Mouse (Mus musculus): ENCODE measurements around the gene Hnrnpl. TPM values are rescaled to one million over a fixed set of nuclear protein-coding genes. Genes with fewer than 3 reads are reported as not detected.
A peak's percentile ranks its signal among the peaks of the same experiment; 100 is the strongest.

The Hnrnpl gene
- polyA plus RNA-seq, 1 experiment from 2014 or later = 425 TPM

DNA sequence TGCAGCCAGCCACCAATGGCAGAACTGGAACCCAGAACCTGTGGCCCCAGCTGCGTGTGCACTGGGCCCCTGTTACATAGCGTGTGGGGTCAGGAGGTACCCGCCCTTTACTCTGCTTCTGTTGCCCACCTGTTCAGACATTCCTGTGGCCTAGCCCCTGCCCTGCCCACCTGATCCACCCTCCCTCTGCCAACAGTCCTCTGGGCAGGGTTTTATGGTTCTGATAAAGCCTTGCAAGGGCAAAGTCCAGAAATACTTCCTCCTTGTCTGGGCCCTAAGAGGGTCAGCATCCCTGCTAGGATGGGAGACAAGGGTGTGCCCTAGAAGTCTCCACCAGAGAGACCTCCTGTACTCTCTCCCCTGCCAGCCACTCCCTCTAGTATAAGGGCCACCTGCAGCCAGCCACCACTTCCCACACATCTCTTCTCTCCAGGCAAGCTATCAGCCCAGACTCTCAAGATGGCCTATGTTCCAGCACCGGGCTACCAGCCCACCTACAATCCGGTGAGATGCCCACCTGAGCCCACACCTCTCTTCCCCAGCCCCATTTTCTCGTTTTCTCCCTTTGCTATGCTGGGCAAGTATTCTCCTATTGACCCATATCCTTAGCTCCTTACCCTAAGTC lies 25.5 kb downstream of the Hnrnpl start, which contains the start of gene Lgals4:
Gene Lgals4 (plus strand): TSS at position 132 of the 625 bp plus-strand sequence.
- Histone ChIP-seq H3K27ac (no peak within 1 kb of the TSS), H3K4me3 (replicated peaks) (no peak within 1 kb of the TSS), H3K9me3 (no peaks in the 10 kb centered on the region), H3K9ac (replicated peaks) (no peak within 1 kb of the TSS), H3K4me1 (replicated peaks) (no peaks in the 10 kb centered on the region), H3K27me3 (no peaks in the 10 kb centered on the region), H3K4me2 (no peak within 1 kb of the TSS), H3K36me3 (peaks cover 34% of the 10 kb centered on the region)
- no peak for ATAC-seq (ENCODE audit: insufficient number of reproducible peaks, insufficient read depth, low FRiP score, low TSS enrichment, low read depth)
- 80% methylated on average over 6 of the region's 6 CpGs for WGBS

DNA sequence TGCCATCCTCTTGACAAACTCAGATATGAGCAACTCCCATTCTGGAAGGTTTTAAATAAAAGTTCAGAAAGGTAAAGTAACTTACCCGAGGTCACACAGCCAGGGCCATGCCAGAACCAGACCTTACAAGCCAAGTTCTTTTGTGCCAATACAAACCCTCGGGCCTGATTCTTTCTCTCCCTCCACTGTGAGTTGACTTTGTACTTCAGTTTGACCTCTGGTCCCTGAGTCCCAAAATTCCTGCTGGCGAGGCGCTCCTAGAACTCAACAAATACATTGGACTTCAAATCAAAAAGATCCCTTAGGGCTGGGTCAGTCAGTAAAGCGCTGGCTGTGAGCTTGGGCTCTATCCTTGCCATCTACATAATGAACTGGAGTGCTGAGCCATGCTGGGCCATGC lies 28.6 kb downstream of the Hnrnpl start:
- H3K4me3 ChIP-seq (replicated peaks) = no peak overlapping the region
- H3K27ac ChIP-seq = no peak overlapping the region
- WGBS = 90% methylated on average over 5 of the region's 5 CpGs
- ATAC-seq (ENCODE audit: insufficient number of reproducible peaks, insufficient read depth, low FRiP score, low TSS enrichment, low read depth) = no peak
- H3K9me3 ChIP-seq = no peaks in the 10 kb centered on the region
- H3K9ac ChIP-seq (replicated peaks) = no peak overlapping the region
- H3K27me3 ChIP-seq = no peaks in the 10 kb centered on the region
- H3K36me3 ChIP-seq = peaks cover 7% of the 10 kb centered on the region
- no peak overlapping the region for H3K4me2 ChIP-seq
- H3K4me1 ChIP-seq (replicated peaks) = no peaks in the 10 kb centered on the region

DNA sequence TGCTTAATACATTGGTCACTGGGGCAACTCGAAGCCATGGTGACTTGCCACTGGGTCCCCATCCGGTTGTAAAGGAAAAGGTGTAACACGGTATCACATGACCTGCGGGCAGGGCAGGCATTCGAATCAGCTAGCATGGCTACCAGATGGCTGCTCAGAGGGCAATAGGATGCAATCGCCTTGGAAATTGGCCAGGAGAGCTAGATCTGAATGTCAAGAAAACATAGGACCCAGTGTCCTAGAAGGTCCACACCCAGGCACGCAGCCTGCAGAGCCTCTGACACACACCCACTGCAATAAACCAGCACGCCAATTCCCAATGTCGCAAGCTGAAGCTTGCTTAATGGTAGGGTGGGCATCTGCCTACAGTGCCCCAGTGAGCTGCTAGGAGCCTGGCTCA lies 30.0 kb downstream of the Hnrnpl start:
- Histone ChIP-seq H3K4me3 (replicated peaks) (no peak overlapping the region), H3K27me3 (no peaks in the 10 kb centered on the region), H3K9me3 (no peaks in the 10 kb centered on the region), H3K36me3 (no peaks in the 10 kb centered on the region), H3K9ac (replicated peaks) (no peak overlapping the region), H3K4me1 (replicated peaks) (no peaks in the 10 kb centered on the region), H3K4me2 (no peak overlapping the region), H3K27ac (no peak overlapping the region)
- WGBS = 66% methylated on average over 9 of the region's 9 CpGs
- ATAC-seq (ENCODE audit: insufficient number of reproducible peaks, insufficient read depth, low FRiP score, low TSS enrichment, low read depth) = no peak

DNA sequence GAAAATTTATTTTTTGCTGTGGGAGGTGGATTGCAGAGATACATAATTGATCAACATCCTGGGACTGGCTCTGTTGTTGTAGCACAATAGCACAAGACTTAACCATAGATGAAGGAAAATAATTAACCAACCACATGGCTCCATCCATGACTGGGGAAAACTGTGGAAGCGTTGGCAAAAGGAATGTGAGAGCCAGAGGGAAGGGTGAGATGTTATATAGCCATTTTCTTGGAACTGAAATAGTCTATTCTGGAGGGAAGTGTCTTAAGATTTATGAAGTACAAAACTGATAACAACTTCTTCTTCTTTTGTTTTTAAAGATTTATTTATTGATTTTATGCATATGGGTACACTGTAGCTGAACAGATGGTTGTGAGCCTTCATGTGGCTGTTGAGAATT lies 38.9 kb downstream of the Hnrnpl start:
- no peaks in the 10 kb centered on the region for H3K9me3 ChIP-seq
- no peaks in the 10 kb centered on the region for H3K36me3 ChIP-seq
- no peak for ATAC-seq (ENCODE audit: insufficient number of reproducible peaks, insufficient read depth, low FRiP score, low TSS enrichment, low read depth)
- peaks cover 15% of the 10 kb centered on the region for H3K4me1 ChIP-seq (replicated peaks)
- no peak overlapping the region for H3K9ac ChIP-seq (replicated peaks)
- WGBS = 75% methylated on average over 1 of the region's 1 CpGs
- no peak overlapping the region for H3K27ac ChIP-seq
- H3K4me2 ChIP-seq = no peak overlapping the region
- no peaks in the 10 kb centered on the region for H3K27me3 ChIP-seq
- no peak overlapping the region for H3K4me3 ChIP-seq (replicated peaks)

DNA sequence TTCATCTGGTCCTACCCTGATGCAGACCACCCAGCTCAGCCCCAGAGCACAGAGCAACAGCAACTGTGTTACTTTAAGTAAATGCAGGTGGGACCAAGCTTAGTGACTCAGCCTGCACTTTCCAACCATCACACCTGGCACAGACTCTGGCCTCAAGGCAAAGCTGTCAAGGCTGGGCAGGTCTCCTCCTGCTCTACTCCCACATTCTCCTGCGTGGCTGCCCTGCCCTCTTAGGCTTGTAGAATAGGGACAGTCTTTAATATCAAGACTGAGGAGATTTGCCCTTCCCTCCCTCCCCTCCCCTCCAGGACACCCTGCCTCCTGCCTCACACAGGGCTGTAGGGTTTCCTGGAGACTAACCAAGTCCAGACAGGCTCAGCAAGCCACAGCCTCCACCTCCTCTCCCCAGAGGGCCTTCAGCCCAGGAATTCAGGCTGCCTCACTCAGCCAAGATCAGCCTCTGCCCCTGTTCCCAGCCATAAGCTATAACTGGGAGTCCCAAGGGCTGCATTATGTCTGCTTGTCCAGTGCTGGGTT lies 41.4 kb downstream of the Hnrnpl start:
- Histone ChIP-seq H3K27ac (peak overlapping the region; percentile 85), H3K4me1 (replicated peaks) (peaks cover 15% of the 10 kb centered on the region), H3K27me3 (no peaks in the 10 kb centered on the region), H3K9ac (replicated peaks) (no peak overlapping the region), H3K4me3 (replicated peaks) (no peak overlapping the region), H3K4me2 (no peak overlapping the region), H3K36me3 (no peaks in the 10 kb centered on the region), H3K9me3 (no peaks in the 10 kb centered on the region)
- ATAC-seq (ENCODE audit: insufficient number of reproducible peaks, insufficient read depth, low FRiP score, low TSS enrichment, low read depth) = peak; percentile 79; the same call in 1 of the 2 replicates
- WGBS = 10% methylated on average over 1 of the region's 1 CpGs

DNA sequence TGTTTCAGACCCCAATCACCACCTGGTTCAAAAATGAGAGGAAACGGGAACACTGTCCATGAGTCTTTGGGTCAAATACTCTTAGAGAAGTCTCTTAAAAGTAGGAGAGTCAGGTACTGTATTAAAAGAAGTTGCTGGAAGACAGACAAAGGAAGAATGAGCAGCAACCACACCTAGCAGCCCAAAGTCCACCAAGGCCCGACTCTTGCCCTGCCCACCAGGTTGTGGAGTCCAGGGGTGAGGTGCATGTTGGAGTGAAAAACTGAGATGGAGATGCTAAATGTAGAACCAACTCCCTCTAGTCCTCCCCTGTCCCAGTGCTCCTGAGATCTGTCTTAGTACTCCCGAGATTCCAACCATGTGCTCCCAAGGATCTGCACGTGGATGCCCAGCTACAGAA lies 42.3 kb downstream of the Hnrnpl start:
- ATAC-seq (ENCODE audit: insufficient number of reproducible peaks, insufficient read depth, low FRiP score, low TSS enrichment, low read depth) = no peak
- Histone ChIP-seq H3K36me3 (no peaks in the 10 kb centered on the region), H3K4me1 (replicated peaks) (peaks cover 15% of the 10 kb centered on the region), H3K9me3 (no peaks in the 10 kb centered on the region), H3K27me3 (no peaks in the 10 kb centered on the region), H3K4me2 (no peak overlapping the region), H3K4me3 (replicated peaks) (no peak overlapping the region), H3K27ac (peak overlapping the region; percentile 85), H3K9ac (replicated peaks) (no peak overlapping the region)
- WGBS = 84% methylated on average over 4 of the region's 4 CpGs

DNA sequence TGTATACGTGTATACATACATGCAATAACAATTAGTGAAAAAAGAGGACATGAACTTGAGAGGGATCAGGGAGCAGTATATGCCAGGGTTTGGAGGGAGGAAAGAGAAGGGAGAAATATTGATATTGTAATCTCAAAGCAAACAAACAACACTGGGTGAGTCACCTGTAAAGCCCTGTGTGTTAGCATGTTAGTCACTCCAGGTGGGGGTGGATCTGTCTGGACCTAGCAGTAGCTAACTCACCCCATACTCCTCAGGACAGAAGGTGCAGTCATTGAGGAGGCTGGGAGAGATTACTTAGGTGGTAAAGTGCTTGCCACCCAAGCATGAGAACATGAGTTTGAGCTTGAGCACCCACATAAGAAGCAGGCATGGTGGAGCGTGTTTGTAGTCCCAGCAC lies 51.6 kb downstream of the Hnrnpl start:
- H3K4me3 ChIP-seq (replicated peaks) = no peak overlapping the region
- no peaks in the 10 kb centered on the region for H3K36me3 ChIP-seq
- no peaks in the 10 kb centered on the region for H3K27me3 ChIP-seq
- no peak for ATAC-seq (ENCODE audit: insufficient number of reproducible peaks, insufficient read depth, low FRiP score, low TSS enrichment, low read depth)
- WGBS = 96% methylated on average over 2 of the region's 2 CpGs
- peaks cover 5% of the 10 kb centered on the region; the same call in 1 of the 2 replicates for H3K9me3 ChIP-seq
- no peak overlapping the region for H3K4me2 ChIP-seq
- H3K4me1 ChIP-seq (replicated peaks) = peaks cover 9% of the 10 kb centered on the region; the same call in 1 of the 2 replicates
- H3K9ac ChIP-seq (replicated peaks) = no peak overlapping the region
- H3K27ac ChIP-seq = no peak overlapping the region

DNA sequence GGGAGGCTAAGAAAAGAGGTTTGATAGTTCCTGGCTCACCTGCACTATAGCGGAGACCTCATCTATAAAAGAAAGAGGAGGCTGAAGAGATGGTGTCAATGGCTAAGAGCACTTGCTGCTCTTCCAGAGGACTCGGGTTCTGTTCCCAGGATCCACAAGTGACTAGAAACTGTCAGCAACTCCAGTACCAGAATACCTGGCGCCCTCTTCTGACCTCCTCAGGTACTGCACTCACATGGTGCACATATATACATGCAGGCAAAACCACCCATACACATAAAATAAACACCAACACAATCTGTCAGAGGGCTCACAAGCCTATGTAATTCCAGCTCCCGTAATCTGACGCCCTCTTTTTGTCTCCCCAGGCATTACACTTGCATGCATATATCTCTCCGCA lies 52.6 kb downstream of the Hnrnpl start:
- peaks cover 5% of the 10 kb centered on the region; the same call in 1 of the 2 replicates for H3K9me3 ChIP-seq
- peaks cover 13% of the 10 kb centered on the region; the same call in 1 of the 2 replicates for H3K4me1 ChIP-seq (replicated peaks)
- no peak for ATAC-seq (ENCODE audit: insufficient number of reproducible peaks, insufficient read depth, low FRiP score, low TSS enrichment, low read depth)
- H3K4me2 ChIP-seq = no peak overlapping the region
- no peaks in the 10 kb centered on the region for H3K27me3 ChIP-seq
- no peaks in the 10 kb centered on the region for H3K36me3 ChIP-seq
- no peak overlapping the region for H3K27ac ChIP-seq
- H3K4me3 ChIP-seq (replicated peaks) = no peak overlapping the region
- no peak overlapping the region for H3K9ac ChIP-seq (replicated peaks)
- 88% methylated on average over 6 of the region's 6 CpGs for WGBS

DNA sequence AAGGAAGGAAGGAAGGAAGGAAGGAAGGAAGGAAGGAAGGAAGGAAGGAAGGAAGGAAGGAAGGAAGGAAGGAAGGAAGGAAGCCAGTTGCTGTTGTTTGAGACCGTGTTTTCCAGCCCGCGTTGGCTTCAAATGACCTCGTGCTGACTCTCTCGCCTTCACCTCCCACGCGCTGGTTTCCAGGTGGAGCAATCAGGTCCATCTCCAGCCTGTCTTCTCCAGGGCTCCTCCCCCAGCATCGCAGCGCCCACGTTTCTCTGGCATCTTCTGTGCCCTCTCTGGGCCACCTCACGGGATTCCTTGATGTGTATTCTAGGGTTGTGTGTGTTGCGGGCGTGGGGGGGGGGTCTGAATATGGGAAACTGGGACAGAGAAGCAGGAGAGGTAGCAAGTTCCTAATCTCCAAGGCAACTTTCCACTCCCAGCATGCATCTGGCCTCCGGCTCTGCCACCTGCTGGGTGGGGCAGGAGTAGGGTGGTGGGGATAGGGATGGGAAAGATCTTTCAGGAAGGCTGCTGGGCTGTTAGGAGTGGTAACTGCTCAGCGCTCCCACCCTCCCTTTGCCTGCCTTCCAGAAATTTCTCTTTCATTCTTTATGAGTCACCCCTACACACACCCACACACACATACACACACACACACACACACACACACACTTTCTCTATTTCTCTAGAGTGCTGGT lies 54.6 kb downstream of the Hnrnpl start:
- Histone ChIP-seq H3K4me3 (replicated peaks) (no peak overlapping the region), H3K9ac (replicated peaks) (0 out of 2 replicates have a peak overlapping the region, but pooled peaks have one; percentile 12), H3K27me3 (no peaks in the 10 kb centered on the region), H3K4me2 (no peak overlapping the region), H3K27ac (no peak overlapping the region), H3K9me3 (peaks cover 5% of the 10 kb centered on the region; the same call in 1 of the 2 replicates), H3K4me1 (replicated peaks) (peaks cover 18% of the 10 kb centered on the region), H3K36me3 (no peaks in the 10 kb centered on the region)
- WGBS = 75% methylated on average over 15 of the region's 15 CpGs
- ATAC-seq (ENCODE audit: insufficient number of reproducible peaks, insufficient read depth, low FRiP score, low TSS enrichment, low read depth) = no peak

DNA sequence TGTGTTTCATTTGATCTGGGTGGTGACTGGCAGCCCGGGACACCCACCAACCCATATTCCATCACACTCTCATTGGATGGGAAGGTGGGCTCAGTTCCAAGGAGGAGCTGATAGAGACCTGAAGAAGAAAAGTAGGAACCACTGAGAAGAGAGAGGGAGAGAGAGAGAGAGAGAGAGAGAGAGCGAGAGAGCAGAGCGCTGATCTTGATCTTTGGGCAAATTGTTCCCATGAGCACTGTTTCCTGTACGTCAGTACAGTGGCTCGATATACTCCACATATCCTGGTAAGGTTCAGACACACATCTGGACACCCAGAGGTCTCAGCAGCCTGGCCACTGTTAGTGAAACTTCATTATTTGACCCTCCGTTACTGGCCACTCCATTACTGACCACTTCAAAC lies 55.2 kb downstream of the Hnrnpl start, which contains the start of gene Lgals7:
Gene Lgals7 (plus strand): TSS at position 314 of the 400 bp plus-strand sequence.
- Histone ChIP-seq H3K27me3 (no peaks in the 10 kb centered on the region), H3K27ac (0 out of 2 replicates have a peak within 1 kb of the TSS, but pooled peaks have one; percentile 41), H3K9ac (replicated peaks) (0 out of 2 replicates have a peak within 1 kb of the TSS, but pooled peaks have one; percentile 12), H3K9me3 (peaks cover 5% of the 10 kb centered on the region; the same call in 1 of the 2 replicates), H3K36me3 (no peaks in the 10 kb centered on the region), H3K4me1 (replicated peaks) (peaks cover 18% of the 10 kb centered on the region), H3K4me3 (replicated peaks) (no peak within 1 kb of the TSS), H3K4me2 (no peak within 1 kb of the TSS; the same call in 1 of the 2 replicates)
- no peak for ATAC-seq (ENCODE audit: insufficient number of reproducible peaks, insufficient read depth, low FRiP score, low TSS enrichment, low read depth)
- WGBS = 83% methylated on average over 6 of the region's 6 CpGs

DNA sequence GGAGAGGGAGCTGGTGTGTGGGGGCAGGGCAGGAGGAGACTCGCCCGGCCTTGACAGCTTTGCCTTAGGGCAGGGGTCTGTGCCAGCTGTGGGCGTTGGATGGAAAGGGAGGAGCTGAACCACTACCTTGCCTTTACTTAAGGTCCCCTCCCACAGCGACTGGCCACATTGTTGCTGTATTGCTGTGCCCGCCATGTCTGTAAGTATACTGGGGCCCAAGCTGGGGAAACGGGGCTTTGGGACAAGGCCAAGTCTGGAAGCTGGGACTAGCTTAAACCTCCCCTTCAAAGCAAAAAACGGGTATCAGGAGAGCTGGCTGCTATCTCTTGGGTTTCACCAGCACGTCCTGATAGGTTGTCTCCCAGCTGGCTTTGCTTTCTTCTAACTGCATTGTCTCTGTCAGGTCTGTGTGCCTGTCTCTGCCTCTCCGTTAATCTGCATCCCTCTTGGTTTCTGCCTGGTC lies 56.0 kb downstream of the Hnrnpl start:
- Histone ChIP-seq H3K4me1 (replicated peaks) (peaks cover 18% of the 10 kb centered on the region), H3K27ac (0 out of 2 replicates have a peak overlapping the region, but pooled peaks have one; percentile 41), H3K27me3 (no peaks in the 10 kb centered on the region), H3K4me3 (replicated peaks) (no peak overlapping the region), H3K9me3 (peaks cover 5% of the 10 kb centered on the region; the same call in 1 of the 2 replicates), H3K9ac (replicated peaks) (no peak overlapping the region), H3K36me3 (no peaks in the 10 kb centered on the region), H3K4me2 (no peak overlapping the region; the same call in 1 of the 2 replicates)
- WGBS = 46% methylated on average over 9 of the region's 9 CpGs
- no peak for ATAC-seq (ENCODE audit: insufficient number of reproducible peaks, insufficient read depth, low FRiP score, low TSS enrichment, low read depth)
